Mouse (Mus musculus) duodenum, adult 2 months (tissue): ENCODE measurements around the gene Zdhhc25. TPM values are rescaled to one million over a fixed set of nuclear protein-coding genes. Genes with fewer than 3 reads are reported as not detected.

Experiments
- polyA plus RNA-seq: library from polyadenylated mRNA; depleted of rRNA; stranded (reverse); fragments of >200 nt; gene quantifications from 2 replicates; pipeline ENCODE4 v1.2.3, GENCODE M21; 2012; ENCODE audit warnings: low replicate concordance; rRNA removed

The Zdhhc25 gene
- not detected in 2 replicates for polyA plus RNA-seq

GRCm38 (mm10) chr15:88600002-88600401 lies at the start of gene Zdhhc25:
Gene Zdhhc25 (plus strand): TSS chr15:88600302.

Other genes with a start within 250 kb of the Zdhhc25 start
- gene Brd1, start 133.9 kb downstream of the Zdhhc25 start, polyA plus RNA-seq = 7.2 and 8.0 TPM in 2 replicates
- 2.3 and 2.7 TPM in 2 replicates for gene Zbed4, start 151.4 kb downstream of the Zdhhc25 start, polyA plus RNA-seq
- gene Alg12, start 219.0 kb downstream of the Zdhhc25 start, polyA plus RNA-seq = 13.9 and 16.8 TPM in 2 replicates
- gene Creld2, start 219.3 kb downstream of the Zdhhc25 start, polyA plus RNA-seq = 32.7 and 39.9 TPM in 2 replicates